Mouse (Mus musculus) heart, postnatal 4 days (tissue): ENCODE results near the gene Xdh. TPM values are rescaled to one million over a fixed set of nuclear protein-coding genes. Genes with fewer than 3 reads are reported as not detected.
"Not testable (repeated sequence)": the region's sequence is repeated elsewhere in the genome, so short reads cannot be mapped to it uniquely, and the experiment has no call there.

Source experiments
- DNase-seq: peaks from one replicate; pipeline ENCODE4 v3.0.0; 2021
- total RNA-seq, 2 experiments: library from RNA; stranded (reverse); gene quantifications; 2 replicates each; pipeline ENCODE4 v1.2.3; 2021

Xdh gene
- total RNA-seq, 2 experiments from 2014 or later, result 3.7 to 4.6 TPM

DNA sequence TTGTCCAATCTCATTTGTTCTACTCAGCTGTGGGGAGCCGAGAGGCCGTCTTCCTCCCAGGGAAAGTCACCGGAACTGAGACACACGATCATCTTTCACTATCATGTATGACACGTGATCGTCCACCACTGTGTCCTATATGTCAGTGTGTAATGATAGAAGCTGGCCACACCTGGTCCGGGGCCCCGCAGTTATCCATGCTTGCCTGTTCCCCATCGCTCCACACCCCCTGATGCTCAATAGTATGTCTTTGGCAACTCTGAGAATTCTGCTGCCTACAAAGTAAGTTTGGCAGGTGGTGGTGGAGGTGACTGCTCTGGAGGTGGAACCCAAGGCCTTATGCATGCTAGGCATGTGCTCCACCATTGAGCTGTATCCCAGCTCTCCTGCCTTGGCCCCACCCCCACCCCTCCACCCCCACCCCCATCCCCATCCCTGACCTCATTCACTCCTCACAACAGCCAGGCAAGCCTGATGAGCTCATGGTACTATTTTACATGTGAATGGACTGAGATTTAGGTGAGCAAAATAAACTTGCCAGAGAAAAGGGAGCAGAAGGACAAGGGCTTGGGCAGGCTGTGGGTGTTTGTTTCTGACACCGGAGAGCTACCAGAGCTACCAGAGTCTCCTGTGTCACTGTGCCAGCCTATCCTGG, 70.6 kb downstream of the Xdh start:
- DNase-seq, result no peak

DNA sequence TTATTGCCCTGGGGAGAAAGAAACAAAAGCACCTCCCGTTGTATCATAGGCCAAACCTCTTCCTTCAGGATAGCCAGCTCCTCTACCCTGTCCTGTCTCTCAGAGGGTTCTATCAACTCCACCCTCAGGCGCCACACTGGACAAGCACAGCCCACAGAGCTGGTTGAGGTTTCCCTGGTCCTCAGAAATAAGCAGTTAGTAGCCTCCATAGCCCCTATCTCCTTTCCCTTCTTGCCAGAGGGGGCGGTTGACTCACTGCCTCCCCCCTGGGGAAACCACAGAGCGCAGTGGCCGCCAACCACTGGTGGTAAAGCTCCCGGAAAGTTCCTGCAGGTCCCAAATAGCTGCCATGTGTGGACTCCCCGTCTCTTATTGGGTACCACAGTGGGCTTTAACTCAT, 74.3 kb downstream of the Xdh start:
- no peak for DNase-seq

DNA sequence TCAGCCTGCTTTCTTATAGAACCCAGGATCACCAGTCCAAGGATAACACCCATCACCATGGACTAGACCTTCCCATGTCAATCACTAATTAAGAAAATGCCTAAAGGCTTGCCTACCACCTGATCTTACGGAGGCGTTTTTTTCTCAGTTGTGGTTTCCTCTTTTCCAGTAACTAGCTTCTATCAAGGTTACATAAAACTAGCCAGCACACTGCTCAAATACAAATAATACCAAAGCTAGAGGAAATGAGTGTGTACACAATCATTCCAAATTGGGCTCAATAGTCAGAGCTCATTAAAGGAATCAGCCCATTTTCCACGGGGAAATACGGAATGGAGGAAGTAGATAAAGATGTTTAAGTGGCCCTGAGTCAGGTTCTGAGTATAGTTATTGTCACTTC, 74.7 kb downstream of the Xdh start:
- no peak for DNase-seq

DNA sequence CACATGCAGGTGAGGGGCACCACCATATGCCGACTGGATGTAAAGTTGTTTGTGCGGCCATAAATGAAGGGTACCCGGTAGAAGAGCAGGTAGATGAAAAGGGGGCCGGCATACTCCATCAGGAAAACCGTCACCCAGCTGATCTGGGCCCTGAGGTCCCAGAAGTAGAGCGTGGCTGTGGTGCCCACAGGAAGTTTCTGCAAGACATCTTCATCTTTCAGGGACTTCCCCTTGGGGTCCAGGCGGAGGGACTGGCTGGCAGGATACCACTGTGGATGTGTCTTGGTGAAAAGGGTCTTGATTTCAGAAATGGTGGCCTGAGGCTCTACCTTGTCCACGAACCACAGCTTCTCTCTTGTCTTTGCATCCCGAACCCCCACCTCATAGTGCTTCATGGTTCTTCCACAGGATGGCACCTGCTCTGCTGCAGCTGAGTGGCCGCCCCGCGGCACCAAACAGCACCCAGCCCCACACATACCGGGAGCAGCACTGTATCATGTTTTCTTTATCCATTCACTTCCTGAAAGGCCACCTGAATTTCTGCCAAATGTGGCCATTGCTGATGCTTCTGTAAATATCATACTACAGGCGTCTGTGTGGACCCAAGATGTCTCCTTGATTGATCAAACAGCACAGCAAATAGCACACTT, 78.9 kb downstream of the Xdh start:
- DNase-seq, result no peak

DNA sequence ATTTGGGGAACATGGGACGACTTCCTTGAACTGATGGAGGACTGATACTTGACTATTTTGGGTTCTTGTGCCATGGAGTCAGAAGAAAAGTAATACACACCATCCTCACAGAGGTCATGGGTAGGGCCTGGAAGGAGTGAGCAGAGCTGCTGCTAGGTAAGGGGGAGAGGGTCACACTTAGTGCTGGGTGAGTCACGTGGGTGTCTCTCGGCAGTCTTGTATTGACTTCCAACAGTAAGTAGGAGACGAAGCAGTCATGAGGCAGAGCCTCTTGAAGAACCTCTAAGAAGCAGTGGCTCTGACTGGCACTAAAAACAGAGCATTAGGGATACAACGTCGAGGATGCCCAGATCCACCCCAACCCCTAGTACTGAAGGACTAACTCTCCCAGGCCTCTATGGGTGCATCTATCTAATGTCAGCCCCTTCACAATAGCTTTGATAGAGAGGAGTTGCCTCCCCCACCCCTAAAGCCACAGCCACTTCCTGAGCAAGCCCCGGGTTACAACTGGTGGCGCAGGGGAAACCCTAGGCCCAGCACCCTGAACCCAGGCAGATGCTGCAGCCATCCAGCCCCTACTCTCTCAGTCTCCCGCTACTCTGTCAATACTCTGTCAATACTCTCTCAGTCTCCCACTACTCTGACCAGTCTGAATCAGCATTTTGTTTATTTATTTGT, 80.8 kb downstream of the Xdh start:
- DNase-seq, result no peak

DNA sequence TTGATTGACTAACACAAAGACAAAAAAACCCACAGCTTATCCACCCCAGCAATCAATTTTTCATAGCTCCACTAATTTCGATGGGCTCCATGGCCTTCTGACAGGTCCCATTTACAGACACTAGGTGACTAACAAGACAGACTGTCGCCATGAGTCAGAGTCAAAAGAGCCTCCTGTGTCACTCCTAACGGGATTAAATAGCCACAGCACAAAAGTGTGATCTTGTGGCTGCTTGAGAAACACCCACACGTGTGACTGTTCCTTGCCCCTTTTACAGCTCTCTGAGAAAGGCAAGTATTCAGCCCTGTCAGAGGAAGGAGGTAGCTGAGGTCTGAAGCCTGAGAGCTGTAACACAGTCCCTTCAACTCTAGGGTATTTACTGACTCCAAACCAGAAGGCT, 96.3 kb downstream of the Xdh start:
- no peak for DNase-seq

DNA sequence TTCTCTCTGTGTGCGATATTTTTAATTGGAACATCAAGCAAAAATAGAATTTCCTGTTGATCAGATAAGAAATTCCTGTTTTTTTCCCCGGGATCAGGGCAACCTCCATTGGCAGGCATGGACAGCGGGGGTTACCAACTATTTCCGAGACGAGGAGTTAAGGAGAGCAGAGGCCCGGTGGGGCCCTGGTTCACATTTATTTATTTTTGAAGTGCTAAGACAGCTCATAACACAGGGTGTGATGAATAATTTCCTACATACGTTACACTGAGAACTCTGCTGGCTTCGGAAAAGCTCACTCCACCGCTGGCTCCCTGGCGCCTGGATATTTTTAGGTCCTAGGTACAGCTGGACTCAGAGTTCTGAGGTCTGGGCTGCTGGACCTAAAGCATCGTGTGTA, 97.0 kb downstream of the Xdh start:
- DNase-seq, result no peak

DNA sequence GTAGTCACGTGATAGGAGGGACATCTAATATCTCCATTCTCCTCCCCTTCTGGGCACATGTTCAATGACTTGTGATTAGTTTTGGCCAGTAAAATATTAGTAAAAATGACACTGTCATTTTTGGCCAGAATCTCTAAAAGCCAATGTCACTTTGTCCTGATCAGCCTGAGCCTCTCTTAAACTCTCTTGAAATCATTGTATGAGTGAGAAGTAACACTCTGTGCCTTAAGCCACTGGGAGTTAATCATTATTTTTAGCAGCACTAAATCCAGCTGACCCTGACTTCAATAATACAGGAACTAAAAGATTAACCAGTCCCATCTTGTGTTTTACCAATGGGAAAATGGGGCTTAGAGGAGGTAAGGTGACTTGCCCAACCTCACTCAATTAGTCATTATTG, 102.6 kb downstream of the Xdh start:
- DNase-seq, result no peak

DNA sequence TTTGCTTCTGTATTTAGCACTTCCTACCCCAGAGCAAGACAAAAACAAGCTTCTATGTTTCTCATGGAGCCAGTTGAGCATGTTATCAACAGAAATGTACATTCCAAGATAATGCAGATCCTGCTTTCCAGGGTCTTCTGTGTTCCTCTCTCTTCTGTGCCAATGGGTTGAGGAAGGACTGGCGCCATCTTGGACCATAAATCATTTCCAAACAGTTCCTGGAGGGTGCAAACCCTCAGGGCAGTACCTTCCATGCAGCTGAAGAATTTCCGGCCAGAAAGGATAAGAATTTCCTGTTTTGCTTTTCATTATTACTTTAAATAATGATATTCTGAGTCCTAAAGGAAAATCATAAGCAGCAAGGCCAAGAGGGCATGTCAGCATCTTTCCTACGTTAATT, 104.4 kb downstream of the Xdh start:
- no peak for DNase-seq

DNA sequence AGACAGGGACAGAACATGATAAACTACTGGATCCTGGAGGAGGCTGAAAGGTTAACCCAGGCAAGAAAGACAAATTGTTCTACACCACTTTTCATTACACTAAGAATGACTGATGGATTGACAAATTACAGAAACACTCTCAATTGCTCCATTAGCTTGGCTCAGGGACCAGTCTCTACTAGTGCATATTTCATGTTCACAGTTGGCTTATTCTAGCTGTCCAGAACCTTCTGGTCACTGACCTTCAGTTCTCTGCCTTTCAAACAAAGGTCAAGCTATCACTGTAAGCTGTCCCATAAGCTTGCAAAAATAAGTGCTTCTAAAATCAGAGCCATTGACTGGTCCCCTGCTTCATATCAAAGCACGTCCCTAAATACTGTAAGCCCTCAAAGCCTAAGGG, 107.0 kb downstream of the Xdh start:
- DNase-seq, result no peak

DNA sequence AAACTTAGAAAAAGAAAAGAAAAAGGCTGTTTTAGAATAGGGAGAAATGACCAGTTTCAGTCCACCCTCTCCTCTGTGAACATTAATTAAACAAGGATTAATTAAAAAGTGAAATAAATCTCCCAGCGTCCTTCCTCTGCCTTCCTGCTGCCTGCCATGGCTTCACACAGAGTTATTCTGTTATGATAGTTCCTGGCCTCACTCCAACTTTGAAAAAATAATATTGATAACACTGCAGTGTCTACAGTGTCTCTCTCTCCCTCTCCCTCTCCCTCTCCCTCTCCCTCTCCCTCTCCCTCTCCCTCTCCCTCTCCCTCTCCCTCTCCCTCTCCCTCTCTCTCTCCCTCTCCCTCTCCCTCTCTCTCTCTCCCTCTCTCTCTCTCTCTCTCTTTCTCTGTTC, 110.1 kb downstream of the Xdh start:
- DNase-seq, result not testable (repeated sequence)

DNA sequence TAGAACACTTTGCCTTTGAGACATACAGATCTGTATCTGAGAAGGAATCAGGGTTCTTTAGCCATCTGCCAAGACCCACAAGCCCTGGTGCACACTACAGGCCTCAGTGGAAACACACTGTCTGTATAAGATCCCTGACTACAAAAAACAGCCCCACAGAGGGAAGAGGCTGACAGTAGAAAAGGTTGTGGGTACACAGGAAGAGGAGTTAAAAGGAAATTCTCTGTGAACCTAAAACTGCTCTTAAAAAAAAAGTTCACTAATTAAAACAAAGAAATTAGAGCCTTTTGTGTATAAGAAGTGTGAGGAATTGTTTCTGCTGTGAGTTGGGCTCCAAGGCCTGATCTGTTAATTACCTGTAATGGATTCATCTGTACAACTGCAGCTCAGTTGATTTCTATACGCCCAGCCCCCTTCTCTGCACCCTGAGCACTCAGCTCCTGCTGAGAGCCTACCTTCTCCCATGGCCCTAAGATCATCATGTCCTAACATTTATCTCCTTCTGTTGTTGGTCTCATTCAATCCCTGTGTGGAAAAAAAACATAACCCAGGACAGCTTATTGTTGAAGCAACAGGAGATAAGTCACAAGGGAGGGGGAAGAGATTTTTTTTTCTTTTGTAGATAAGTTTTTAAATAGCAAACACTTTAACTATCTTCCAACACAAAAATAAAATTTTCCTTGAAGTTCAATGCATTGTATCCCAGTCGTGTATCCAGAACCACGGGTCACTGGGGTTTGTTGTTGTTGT, 110.7 kb downstream of the Xdh start:
- DNase-seq, result no peak

DNA sequence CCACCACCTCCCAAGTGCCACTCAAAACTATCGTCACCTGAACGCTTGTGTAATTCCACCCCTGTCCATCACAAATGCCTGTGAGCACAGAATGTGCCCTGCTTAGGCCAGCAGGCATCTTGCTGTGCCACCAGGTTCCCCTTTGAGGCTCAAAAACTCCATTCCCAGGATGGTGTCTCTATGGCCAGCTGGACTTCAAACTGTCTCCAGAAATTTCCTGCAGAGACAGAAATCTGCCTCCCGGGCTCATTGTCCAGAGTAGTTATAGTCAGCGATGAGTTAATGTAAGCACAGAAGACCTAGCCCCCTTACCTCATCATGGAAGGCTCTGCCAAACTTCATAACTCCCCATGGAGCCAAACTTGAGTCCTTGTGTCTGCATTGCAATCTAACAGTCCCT, 112.8 kb downstream of the Xdh start:
- no peak for DNase-seq

DNA sequence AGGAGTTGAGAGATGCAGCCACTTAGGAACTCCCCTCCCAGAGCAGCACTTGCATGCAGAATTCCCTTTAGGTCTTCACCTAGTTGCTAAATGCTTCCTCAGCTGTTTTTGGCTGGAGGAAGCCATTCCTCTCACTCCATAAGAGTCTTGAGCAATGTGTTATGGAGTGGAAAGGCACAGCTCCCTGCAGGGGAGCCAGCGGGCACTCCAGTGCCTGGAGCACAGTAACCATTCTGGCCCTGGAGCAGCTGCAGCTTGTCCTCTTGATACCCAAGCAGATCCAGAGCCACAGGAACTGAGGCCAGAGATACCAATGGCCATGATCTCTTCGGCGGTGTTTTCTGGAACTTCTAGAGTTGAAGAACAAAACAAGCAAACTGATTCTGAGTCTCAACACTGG, 113.4 kb downstream of the Xdh start:
- DNase-seq, result no peak

Other genes starting within 250 kb of the Xdh start
- under 1 TPM in 1 of 2 experiments, not detected in 1; 0.14 TPM for gene Galnt14, start 239.7 kb downstream of the Xdh start, total RNA-seq
- 1 to 10 TPM; 2.9 to 3.8 TPM for gene Ehd3, start 146.1 kb downstream of the Xdh start, total RNA-seq
- gene Srd5a2, start 97.7 kb upstream of the Xdh start, total RNA-seq, result not detected